Mouse (Mus musculus) cortical plate, adult 2 months (tissue): ENCODE results near the gene Hoxb4.

Experiments
- CTCF ChIP-seq: fragments of 200-500 bp; IDR thresholded peaks from 2 replicates; pipeline ENCODE4 v1.5.1; 2011; ENCODE audit warnings: mild to moderate bottlenecking, control low read depth, low read length; ENCODE audit not compliant: insufficient read depth; ENCODE audit errors: extremely low read depth
- POLR2A ChIP-seq: fragments of 200-500 bp; IDR thresholded peaks from 2 replicates; pipeline ENCODE4 v1.6.1; 2011; ENCODE audit warnings: mild to moderate bottlenecking, low read length, control low read depth; ENCODE audit not compliant: insufficient read depth; ENCODE audit errors: extremely low read depth

DNA sequence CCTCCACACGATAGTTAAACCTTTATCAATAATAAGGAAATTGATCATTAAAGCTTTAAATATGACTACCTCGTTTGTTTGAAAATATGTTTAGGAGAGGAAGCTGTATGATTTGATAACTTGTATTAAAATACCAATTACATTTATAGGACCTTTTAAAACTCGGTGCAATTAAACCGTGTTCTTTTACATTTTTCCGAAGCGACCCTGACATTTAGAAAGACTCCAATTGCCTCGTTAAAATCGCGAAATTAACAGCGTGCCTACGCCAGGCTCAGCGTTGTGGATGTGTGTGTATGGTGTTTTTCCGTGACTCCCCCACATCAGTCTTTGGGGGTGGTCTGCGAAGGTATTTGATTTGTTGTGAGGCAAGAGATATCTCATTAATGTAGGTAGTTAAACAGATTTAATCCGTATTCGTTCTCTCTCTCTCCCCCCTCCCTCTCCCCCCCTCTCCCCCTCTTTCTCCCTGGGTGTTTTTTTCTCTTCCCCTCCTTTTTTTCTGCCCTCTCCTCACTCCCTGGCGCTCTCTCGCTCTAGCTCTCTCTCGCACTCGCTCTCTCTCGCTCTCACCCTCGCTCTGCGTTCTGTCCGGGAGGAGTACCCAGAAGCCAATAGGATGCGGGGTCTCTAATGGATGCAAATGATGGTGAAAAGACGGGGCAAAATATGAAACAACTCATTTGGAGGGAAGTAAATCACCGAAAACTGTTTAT lies 36.1 kb upstream of the Hoxb4 start, which contains the start of gene Hoxb8:
- TF ChIP-seq POLR2A = no peak
- TF ChIP-seq CTCF = no peak
